Mouse (Mus musculus) limb, embryonic 11.5 days (tissue): ENCODE measurements around the gene Nr2f1. TPM values are rescaled to one million over a fixed set of nuclear protein-coding genes. Genes with fewer than 3 reads are reported as not detected.

Source experiments
- ATAC-seq: fragments of 200-750 bp; cut with Nextera tagmentation; 2 replicates; pipeline ENCODE4 v1.8.0; 2017; ENCODE audit warnings: low read depth; ENCODE audit not compliant: insufficient number of reproducible peaks, low FRiP score, low TSS enrichment
- DNase-seq: peaks from one replicate; pipeline ENCODE4 v3.0.0-alpha.2; 2015; ENCODE audit warnings: low spot score
- H3K27ac ChIP-seq: fragments of 300-500 bp; sonication (generic); replicated peaks from 2 replicates; pipeline ENCODE4 v1.5.1; 2014; ENCODE audit warnings: low read depth, mild to moderate bottlenecking, low read length
- H3K27me3 ChIP-seq: fragments of 300-500 bp; sonication (generic); 2 replicates; pipeline ENCODE4 v1.6.1; 2014; ENCODE audit warnings: mild to moderate bottlenecking, low read length, mixed read lengths; ENCODE audit not compliant: control insufficient read depth, insufficient read depth
- H3K36me3 ChIP-seq: fragments of 300-500 bp; sonication (generic); 2 replicates; pipeline ENCODE4 v1.6.1; 2014; ENCODE audit warnings: mild to moderate bottlenecking, low read length, moderate library complexity, mixed read lengths; ENCODE audit not compliant: control insufficient read depth, insufficient read depth
- H3K4me1 ChIP-seq: fragments of 300-500 bp; sonication (generic); 2 replicates; pipeline ENCODE4 v1.6.1; 2014; ENCODE audit warnings: low read length, mixed read lengths; ENCODE audit not compliant: control insufficient read depth, insufficient read depth
- H3K4me2 ChIP-seq: fragments of 300-500 bp; sonication (generic); 2 replicates; pipeline ENCODE4 v1.6.1; 2014; ENCODE audit warnings: low read depth, mild to moderate bottlenecking, moderate library complexity; ENCODE audit not compliant: severe bottlenecking
- H3K4me3 ChIP-seq: fragments of 300-500 bp; sonication (generic); 2 replicates; pipeline ENCODE4 v1.5.1; 2014; ENCODE audit warnings: low read depth, low read length
- H3K9ac ChIP-seq: fragments of 300-500 bp; sonication (generic); 2 replicates; pipeline ENCODE4 v1.6.1; 2014; ENCODE audit warnings: mild to moderate bottlenecking, low read length
- H3K9me3 ChIP-seq: fragments of 300-500 bp; sonication (generic); 2 replicates; pipeline ENCODE4 v1.6.1; 2016; ENCODE audit warnings: low read length; ENCODE audit not compliant: control insufficient read depth
- WGBS: fragments of 180-500 bp; shearing (Covaris S2); extraction: QIAGEN DNeasy Blood & Tissue Kit; methylation state at CpG from one replicate; pipeline ENCODE4 v1.1.7; 2014; 5-methylcytosine and 5-hydroxymethylcytosine counted together
- polyA plus RNA-seq: library from polyadenylated mRNA; unstranded; fragments of >200 nt; fragmentation: Nextera tagmentation; extraction: Ambion mirVana; gene quantifications from 2 replicates; pipeline ENCODE4 v1.2.1, GENCODE M21; 2014

Gene Nr2f1
- polyA plus RNA-seq, 1 experiment from 2014 or later: 12.2 TPM

DNA sequence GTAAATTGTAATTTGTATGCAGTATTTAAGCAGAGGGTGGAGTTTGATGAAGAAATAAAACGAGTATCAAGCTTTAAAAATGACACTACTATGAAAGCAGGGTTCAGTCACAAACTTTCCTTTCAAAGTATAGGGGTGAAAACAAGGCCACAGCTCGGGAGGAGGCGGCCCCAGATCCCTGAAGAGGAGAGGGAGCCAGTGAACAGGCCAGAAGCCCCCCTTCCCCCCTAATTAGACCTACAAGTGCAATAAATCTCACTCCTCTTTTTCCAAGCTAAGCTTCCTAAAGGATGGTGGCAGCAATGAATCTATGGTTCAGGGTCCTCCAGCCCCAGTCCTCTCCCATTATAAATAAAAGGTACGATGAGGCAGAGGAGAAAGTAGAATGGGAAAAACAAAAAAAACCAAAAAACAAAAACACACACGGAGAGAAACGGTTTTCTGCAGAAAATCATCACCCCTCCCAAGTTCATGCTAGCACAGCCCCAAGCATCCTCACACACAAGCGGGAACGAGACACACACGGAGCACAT lies 2.2 kb downstream of the Nr2f1 start:
- H3K27me3 ChIP-seq: peaks cover 29% of the 10 kb centered on the region
- no peak for DNase-seq
- peak overlapping the region; percentile 90 for H3K9ac ChIP-seq
- WGBS: 0% methylated on average over 9 of the region's 9 CpGs
- H3K4me3 ChIP-seq: peak overlapping the region; percentile 67
- H3K9me3 ChIP-seq: no peaks in the 10 kb centered on the region
- no peak for ATAC-seq
- H3K27ac ChIP-seq: peak overlapping the region; percentile 91; the same call in 1 of the 2 replicates
- peaks cover 7% of the 10 kb centered on the region; the same call in 1 of the 2 replicates for H3K4me1 ChIP-seq
- peak overlapping the region; percentile 94 for H3K4me2 ChIP-seq
- H3K36me3 ChIP-seq: no peaks in the 10 kb centered on the region

DNA sequence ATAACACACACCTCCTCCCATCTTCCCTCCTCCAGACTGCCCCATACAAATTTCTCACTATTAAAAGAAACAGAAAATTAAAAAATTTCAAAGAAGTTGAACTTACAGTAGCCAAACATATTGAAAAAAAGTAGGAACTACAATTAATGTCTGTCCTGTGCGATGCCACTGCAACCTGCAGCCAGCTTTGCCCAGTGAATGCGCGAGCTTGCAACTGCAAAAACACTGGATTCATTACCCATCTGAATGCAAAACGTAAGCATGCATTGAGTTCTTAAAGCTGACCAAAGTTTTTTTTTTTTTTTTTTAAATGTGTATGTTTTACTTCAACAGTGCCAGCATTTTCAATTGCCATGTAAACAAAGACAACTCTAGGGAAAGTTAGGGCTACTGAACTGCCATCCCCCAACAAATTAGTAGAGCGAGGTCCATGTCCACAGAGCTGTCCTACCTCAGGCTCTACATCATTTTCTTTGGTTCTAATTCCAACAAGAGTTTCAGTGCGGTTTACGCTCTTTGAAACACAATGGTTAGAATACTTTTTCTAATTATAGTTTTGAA lies 3.2 kb downstream of the Nr2f1 start:
- no peak overlapping the region for H3K9ac ChIP-seq
- no peak overlapping the region for H3K27ac ChIP-seq
- H3K9me3 ChIP-seq: no peaks in the 10 kb centered on the region
- ATAC-seq (no peak), DNase-seq (no peak)
- H3K36me3 ChIP-seq: no peaks in the 10 kb centered on the region
- peak overlapping the region; percentile 10; the same call in 1 of the 2 replicates for H3K4me3 ChIP-seq
- peak overlapping the region; percentile 13; the same call in 1 of the 2 replicates for H3K4me2 ChIP-seq
- H3K27me3 ChIP-seq: peaks cover 32% of the 10 kb centered on the region
- peaks cover 7% of the 10 kb centered on the region; the same call in 1 of the 2 replicates for H3K4me1 ChIP-seq
- WGBS: 12% methylated on average over 7 of the region's 7 CpGs

DNA sequence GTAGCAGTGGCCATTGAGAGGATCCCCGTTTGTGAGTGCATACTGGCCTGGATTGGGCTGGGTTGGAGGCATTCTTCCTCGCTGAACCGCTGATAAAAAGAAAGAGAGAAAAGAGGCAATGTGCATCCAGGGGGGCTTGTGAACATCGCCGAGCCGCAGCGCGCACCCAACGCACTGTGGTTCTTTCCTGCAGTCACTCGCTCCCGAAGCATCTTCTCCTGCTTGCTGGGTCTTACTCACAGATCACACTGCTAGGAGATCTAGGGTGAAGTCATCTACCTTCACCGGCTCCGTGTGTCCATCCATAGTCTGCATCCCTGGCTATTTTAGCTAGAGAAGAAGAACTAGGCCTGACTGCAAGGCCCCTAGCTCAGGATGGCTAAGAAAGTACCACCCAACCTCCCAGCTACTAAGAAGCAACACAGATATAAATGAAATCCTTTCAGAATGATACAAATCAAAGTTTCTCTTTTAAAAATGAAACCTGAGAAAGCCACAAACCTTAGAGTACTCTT lies 3.9 kb downstream of the Nr2f1 start:
- Histone ChIP-seq H3K4me2 (peak overlapping the region; percentile 64), H3K27me3 (peaks cover 36% of the 10 kb centered on the region), H3K9me3 (no peaks in the 10 kb centered on the region), H3K36me3 (no peaks in the 10 kb centered on the region), H3K9ac (peak overlapping the region; percentile 55), H3K27ac (no peak overlapping the region), H3K4me3 (peak overlapping the region; percentile 39), H3K4me1 (peaks cover 7% of the 10 kb centered on the region; the same call in 1 of the 2 replicates)
- 4% methylated on average over 13 of the region's 13 CpGs for WGBS
- DNase-seq: no peak
- no peak for ATAC-seq

GRCm38 (mm10) chr13:78194850-78195600 lies 4.5 kb downstream of the Nr2f1 start:
- H3K27me3 ChIP-seq: peaks cover 42% of the 10 kb centered on the region
- H3K9me3 ChIP-seq: no peaks in the 10 kb centered on the region
- WGBS: 1% methylated on average over 61 of the region's 64 CpGs
- peak overlapping the region; percentile 64 for H3K4me2 ChIP-seq
- ATAC-seq: no peak
- peak overlapping the region; percentile 39 for H3K4me3 ChIP-seq
- peaks cover 7% of the 10 kb centered on the region; the same call in 1 of the 2 replicates for H3K4me1 ChIP-seq
- peak overlapping the region; percentile 61 for H3K9ac ChIP-seq
- no peak overlapping the region; the same call in 1 of the 2 replicates for H3K27ac ChIP-seq
- DNase-seq: peak; percentile 71
- H3K36me3 ChIP-seq: no peaks in the 10 kb centered on the region

GRCm38 (mm10) chr13:78194135-78194849 lies 5.3 kb downstream of the Nr2f1 start:
- H3K36me3 ChIP-seq: no peaks in the 10 kb centered on the region
- H3K4me3 ChIP-seq: peak overlapping the region; percentile 39
- WGBS: 4% methylated on average over 23 of the region's 26 CpGs
- peak overlapping the region; percentile 61 for H3K9ac ChIP-seq
- H3K9me3 ChIP-seq: no peaks in the 10 kb centered on the region
- peak overlapping the region; percentile 64 for H3K4me2 ChIP-seq
- H3K27ac ChIP-seq: no peak overlapping the region; the same call in 1 of the 2 replicates
- H3K27me3 ChIP-seq: peaks cover 49% of the 10 kb centered on the region
- no peak for ATAC-seq
- H3K4me1 ChIP-seq: peaks cover 7% of the 10 kb centered on the region; the same call in 1 of the 2 replicates
- no peak for DNase-seq

GRCm38 (mm10) chr13:78193211-78193610 lies 6.3 kb downstream of the Nr2f1 start:
- DNase-seq (no peak), ATAC-seq (no peak)
- Histone ChIP-seq H3K27ac (no peak overlapping the region), H3K9ac (no peak overlapping the region), H3K4me1 (peaks cover 7% of the 10 kb centered on the region; the same call in 1 of the 2 replicates), H3K27me3 (peaks cover 53% of the 10 kb centered on the region), H3K9me3 (no peaks in the 10 kb centered on the region), H3K4me3 (no peak overlapping the region), H3K4me2 (no peak overlapping the region), H3K36me3 (no peaks in the 10 kb centered on the region)
- WGBS: 15% methylated on average over 4 of the region's 4 CpGs

DNA sequence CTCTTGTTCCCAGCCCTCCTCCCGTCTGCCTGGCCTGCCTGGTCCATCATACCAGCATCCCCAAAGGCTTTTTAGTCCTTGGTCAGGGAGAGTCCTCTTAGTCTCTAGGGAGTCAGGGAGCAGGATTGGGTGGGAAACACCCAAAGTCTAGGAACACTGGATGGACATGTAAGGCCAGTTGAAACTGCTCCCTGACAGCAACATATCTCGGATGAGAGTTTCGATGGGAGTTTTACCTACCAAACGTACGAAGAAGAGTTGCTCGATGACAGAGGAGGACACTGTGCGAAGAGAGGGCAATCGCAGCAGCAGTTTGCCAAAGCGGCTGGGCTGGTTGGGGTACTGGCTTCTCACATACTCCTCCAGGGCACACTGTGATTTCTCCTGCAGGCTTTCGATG lies 10.0 kb downstream of the Nr2f1 start:
- DNase-seq (peak; percentile 21), ATAC-seq (no peak)
- WGBS: 28% methylated on average over 10 of the region's 10 CpGs
- Histone ChIP-seq H3K4me1 (peaks cover 4% of the 10 kb centered on the region; the same call in 1 of the 2 replicates), H3K9ac (no peak overlapping the region), H3K9me3 (no peaks in the 10 kb centered on the region), H3K4me2 (no peak overlapping the region), H3K27ac (no peak overlapping the region), H3K27me3 (peaks cover 75% of the 10 kb centered on the region), H3K4me3 (no peak overlapping the region), H3K36me3 (no peaks in the 10 kb centered on the region)

GRCm38 (mm10) chr13:78187833-78188232 lies 11.7 kb downstream of the Nr2f1 start:
- DNase-seq: no peak
- Histone ChIP-seq H3K36me3 (no peaks in the 10 kb centered on the region), H3K4me3 (no peak overlapping the region), H3K4me1 (0 out of 2 replicates have a peak, but pooled peaks cover 2% of the 10 kb centered on the region), H3K27me3 (peaks cover 81% of the 10 kb centered on the region), H3K9ac (no peak overlapping the region), H3K27ac (no peak overlapping the region), H3K4me2 (no peak overlapping the region), H3K9me3 (no peaks in the 10 kb centered on the region)
- ATAC-seq: no peak
- WGBS: 35% methylated on average over 5 of the region's 5 CpGs
